Comparison of ENCODE assay signal across 9 mouse cellular contexts in the genomic region with DNA sequence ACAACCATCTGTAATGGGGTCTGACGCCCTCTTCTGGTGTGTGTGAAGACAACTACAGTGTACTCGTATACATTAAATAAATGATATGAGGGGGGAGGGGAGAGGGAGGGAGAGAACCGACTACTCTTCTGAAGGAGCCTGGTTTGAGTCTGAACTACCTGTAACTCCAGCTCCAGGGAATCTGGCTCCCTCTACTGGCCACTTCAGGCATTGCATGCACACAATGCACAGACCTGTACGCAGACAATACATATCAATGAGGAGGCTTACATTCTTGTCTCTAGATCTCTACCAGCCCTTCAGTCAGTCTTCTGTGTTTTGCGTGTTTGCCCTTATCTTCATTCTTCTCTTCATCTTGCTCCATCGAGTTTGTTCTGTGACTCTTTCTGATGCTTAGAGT.
DNase-seq lines count a peak whose midpoint lies in the region; ATAC-seq and TF ChIP-seq lines count a peak whose summit lies in the region.
"Had no signal": no experiment of that assay in that cellular context is flagged by ENCODE, and none has a peak within 500 bp of the region (broad histone marks: within the 10 kb centered on the region; RNA-seq: fewer than 3 reads in every experiment).

No protein-coding gene starts in this region.

- POLR2A ChIA-PET in Patski (lab: Charles Lee), result no interaction called here

- no peak for TF ChIP-seq EP300 in liver, embryonic 14.5 days (IDR thresholded peaks at IDR 0.05; ENCODE audit: low read depth)

- in situ Hi-C loops in Patski (cut with MboI; ENCODE audit: low pct_unique_long_range_greater_than_20kb), result loop anchor here (10.0 kb wide), 1 partner anchor 519 kb away; no protein-coding TSS in a partner anchor

- H3K36me3 ChIP-seq in liver, embryonic 14.5 days (replicated peaks; ENCODE audit: control insufficient read depth, insufficient read depth, low read depth), result no peaks in the 10 kb centered on the region
- H3K36me3 ChIP-seq: liver, embryonic 15.5 days had no signal

- no peaks in the 10 kb centered on the region for H3K9me3 ChIP-seq in liver, embryonic 14.5 days (ENCODE audit: control insufficient read depth, low read length)
- H3K9me3 ChIP-seq: liver, embryonic 15.5 days had no signal

- no peak overlapping the region for H3K27ac ChIP-seq in liver, embryonic 14.5 days
- H3K27ac ChIP-seq: liver, embryonic 15.5 days had no signal

- no peaks in the 10 kb centered on the region for H3K4me1 ChIP-seq in liver, embryonic 14.5 days (replicated peaks; ENCODE audit: control insufficient read depth in 2 of 2, insufficient read depth in 2 of 2, low read length in 1 of 2)
- H3K4me1 ChIP-seq: liver, embryonic 15.5 days had no signal

- peak; percentile 18 for DNase-seq in CD4-positive, CD25-positive, alpha-beta regulatory T cell, adult 2 months (ENCODE audit: low read depth, low spot score)
- DNase-seq in layer of hippocampus, adult 11-12 months (ENCODE audit: low spot score), result peak; percentile 15
- DNase-seq in layer of hippocampus, adult 9-10 months (ENCODE audit: low spot score), result no peak
- no peak for DNase-seq in Patski (ENCODE audit: low read depth, low spot score)
- DNase-seq in liver, embryonic 14.5 days (ENCODE audit: low read depth in 3 of 3, low spot score in 3 of 3), result peak in 1 of 3 experiments; percentile 4

- H3K27me3 ChIP-seq in Patski, result peaks cover 2% of the 10 kb centered on the region
- H3K27me3 ChIP-seq in liver, embryonic 14.5 days (ENCODE audit: control insufficient read depth, insufficient read depth, low read length), result no peaks in the 10 kb centered on the region
- H3K27me3 ChIP-seq: liver, embryonic 15.5 days had no signal

- H3K9ac ChIP-seq in liver, embryonic 14.5 days (replicated peaks), result no peak overlapping the region
- H3K9ac ChIP-seq: liver, embryonic 15.5 days had no signal

- no peak overlapping the region for H3K4me3 ChIP-seq in liver, embryonic 14.5 days (ENCODE audit: insufficient read depth in 1 of 2, low read depth in 2 of 2, low read length in 2 of 2)
- H3K4me3 ChIP-seq: liver, embryonic 15.5 days had no signal

- no peak overlapping the region for H3K4me2 ChIP-seq in liver, embryonic 14.5 days (ENCODE audit: low read depth)
- H3K4me2 ChIP-seq: liver, embryonic 15.5 days had no signal

- TF ChIP-seq CTCF in Patski (IDR thresholded peaks at IDR 0.05), result peak; percentile 78
- TF ChIP-seq CTCF in liver, embryonic 14.5 days (IDR thresholded peaks at IDR 0.05; ENCODE audit: low read depth), result peak; percentile 82

- WGBS in liver, embryonic 14.5 days (ENCODE audit: insufficient replicate concordance), result 66% methylated on average over 6 of the region's 6 CpGs

- ATAC-seq in CD4-positive, CD25-positive, alpha-beta regulatory T cell, adult 4 months, result no peak
- ATAC-seq in Patski, result no peak
- no peak for ATAC-seq in liver, embryonic 14.5 days (ENCODE audit: insufficient read depth)
- ATAC-seq in granulocyte monocyte progenitor cell, adult 5-6 weeks (replicated peaks; ENCODE audit: poor library complexity, severe bottlenecking), result no peak
- no peak for ATAC-seq in activated CD4-positive, CD25-positive, alpha-beta regulatory T cell, adult 4 months

- CTCF ChIA-PET in Patski (lab: Charles Lee), result interaction anchor here (1.4 kb wide), 1 partner anchor 121 kb away, joined by 3 read pairs; no protein-coding TSS in a partner anchor

Comparison
In these comparisons a context has a peak if more than half of its experiments do, and no peak if none do; other contexts are left out.
1. DNase-seq: peak in CD4-positive, CD25-positive, alpha-beta regulatory T cell, adult 2 months (single experiment) and layer of hippocampus, adult 11-12 months (single experiment); none in layer of hippocampus, adult 9-10 months (single experiment) and Patski (single experiment).